Mouse (Mus musculus): ENCODE data around the gene Tgfbr3l.

DNA sequence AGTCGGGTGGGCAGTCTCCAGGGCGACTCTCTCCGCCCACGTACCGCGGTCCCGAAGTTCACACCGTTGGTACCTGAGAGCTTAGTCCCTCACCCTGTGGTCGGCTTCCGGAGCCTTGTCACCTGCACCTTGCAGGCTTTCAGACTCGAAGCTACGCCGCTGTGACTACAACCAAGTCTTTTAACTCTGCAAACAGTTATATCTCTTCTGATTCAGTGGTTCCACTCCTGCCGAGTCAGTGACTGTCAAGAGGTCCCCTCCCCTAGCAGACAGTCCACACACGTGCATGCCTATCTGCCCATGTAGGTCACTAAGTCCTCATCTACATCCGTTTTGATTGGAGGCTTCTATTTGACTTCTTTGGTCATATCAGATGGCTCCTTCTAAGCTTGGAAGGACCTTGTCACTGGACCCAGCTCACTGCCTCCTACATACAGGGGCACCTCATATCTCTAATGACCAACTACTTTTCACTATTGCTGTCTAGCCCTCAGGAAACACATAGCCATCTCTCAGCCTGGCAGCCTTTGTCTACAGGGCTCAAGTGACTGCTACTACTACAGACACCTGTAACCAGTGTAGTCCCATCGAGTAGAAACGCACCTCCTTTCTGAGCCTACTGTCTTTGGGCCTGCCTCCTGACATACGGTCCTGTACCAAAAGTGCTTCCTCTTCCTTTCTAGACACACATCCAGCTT is 8.7 kb upstream of the Tgfbr3l start:
- TF ChIP-seq FOSL1 (IDR thresholded peaks at IDR 0.05; ENCODE audit: insufficient read depth, low read length, poor library complexity, severe bottlenecking) (no peak), CEBPB (IDR thresholded peaks at IDR 0.05; ENCODE audit: low read depth) (no peak), USF1 (IDR thresholded peaks at IDR 0.05; ENCODE audit: low read depth) (no peak)

All from C2C12 (cell line).